Mouse (Mus musculus): ENCODE measurements at regions not wholly inside any gene's neighbourhood (a gene's known extent, or its start where the extent isn't known, plus 50 kb on each side); places are given as distances from the start of the nearest gene placed in this dataset.
"Not testable (repeated sequence)": the region's sequence is repeated elsewhere in the genome, so short reads cannot be mapped to it uniquely, and the experiment has no call there.

DNA sequence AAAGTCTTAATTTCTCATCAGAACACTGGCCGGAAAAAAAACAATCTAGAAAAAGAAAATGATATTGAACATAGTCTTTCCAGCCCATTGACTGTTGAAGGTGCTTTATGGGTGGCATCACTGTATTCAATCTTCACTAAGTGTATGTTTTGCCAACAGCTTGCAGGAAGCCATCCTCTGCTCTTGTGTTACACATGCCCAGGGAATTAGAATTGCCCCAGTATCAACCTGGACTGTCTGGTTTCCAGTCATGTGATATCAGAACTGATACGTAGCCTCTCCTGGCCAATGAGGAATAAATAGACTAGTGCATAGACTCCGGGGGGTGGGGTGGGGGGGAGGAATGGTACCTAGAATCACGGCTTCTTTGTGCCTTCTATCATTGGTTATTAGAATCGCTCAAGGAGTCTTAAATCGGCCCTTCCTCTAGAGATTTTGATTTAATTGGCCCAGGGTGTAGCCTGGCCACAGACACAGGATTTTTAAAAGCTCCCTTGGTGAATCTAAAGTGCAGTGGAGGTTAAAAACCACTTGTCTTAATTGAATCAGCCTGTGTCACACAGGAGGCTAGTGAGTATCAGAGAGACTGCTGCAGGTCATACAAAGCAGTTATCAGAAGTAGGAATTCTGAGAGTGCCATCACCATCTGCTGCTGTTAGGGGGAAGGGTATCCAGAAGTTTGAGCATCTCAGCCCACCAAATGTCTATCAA is 218.0 kb upstream of the Klf3 start:
- in situ Hi-C loops (cut with MboI, MseI), result no loop called here

DNA sequence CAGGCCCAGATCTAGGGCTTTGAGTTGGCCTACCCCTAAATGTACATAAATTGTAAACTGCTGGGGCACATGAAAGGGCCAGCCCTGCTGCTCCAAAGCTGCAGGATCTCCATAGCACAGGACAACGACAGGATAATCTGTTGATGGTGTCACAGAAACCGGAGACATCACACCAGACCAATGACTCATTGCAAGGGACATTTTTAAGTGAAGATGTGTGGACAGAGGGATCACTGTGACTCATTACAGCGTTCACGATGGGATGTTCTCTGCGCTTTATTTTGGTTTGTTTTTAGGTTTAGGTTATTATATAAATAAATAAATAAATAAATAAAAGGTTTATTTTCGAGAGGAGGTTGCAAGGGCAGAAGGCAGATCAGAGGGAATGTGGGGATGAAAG is 216.9 kb upstream of the Klf3 start:
- in situ Hi-C loops (cut with MboI, MseI), result no loop called here

DNA sequence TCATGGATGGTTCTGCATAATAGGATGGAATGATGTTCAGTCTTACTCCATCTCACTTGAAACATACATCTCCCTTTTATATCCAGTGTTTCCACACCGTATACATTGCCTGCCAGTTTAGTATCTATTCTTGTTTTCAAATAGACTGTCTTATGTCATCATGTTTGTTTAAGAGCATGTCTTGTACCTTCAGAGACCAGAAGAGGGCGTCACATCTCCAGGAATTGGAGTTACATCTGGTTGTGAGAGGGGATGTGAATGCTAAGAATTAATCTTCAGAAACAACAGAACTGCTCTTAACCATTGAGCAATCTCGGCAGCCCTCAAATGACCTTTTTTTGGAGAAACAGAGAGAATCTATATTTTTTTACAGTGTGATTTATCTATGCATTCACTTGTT is 216.3 kb upstream of the Klf3 start:
- in situ Hi-C loops (cut with MboI, MseI), result no loop called here

DNA sequence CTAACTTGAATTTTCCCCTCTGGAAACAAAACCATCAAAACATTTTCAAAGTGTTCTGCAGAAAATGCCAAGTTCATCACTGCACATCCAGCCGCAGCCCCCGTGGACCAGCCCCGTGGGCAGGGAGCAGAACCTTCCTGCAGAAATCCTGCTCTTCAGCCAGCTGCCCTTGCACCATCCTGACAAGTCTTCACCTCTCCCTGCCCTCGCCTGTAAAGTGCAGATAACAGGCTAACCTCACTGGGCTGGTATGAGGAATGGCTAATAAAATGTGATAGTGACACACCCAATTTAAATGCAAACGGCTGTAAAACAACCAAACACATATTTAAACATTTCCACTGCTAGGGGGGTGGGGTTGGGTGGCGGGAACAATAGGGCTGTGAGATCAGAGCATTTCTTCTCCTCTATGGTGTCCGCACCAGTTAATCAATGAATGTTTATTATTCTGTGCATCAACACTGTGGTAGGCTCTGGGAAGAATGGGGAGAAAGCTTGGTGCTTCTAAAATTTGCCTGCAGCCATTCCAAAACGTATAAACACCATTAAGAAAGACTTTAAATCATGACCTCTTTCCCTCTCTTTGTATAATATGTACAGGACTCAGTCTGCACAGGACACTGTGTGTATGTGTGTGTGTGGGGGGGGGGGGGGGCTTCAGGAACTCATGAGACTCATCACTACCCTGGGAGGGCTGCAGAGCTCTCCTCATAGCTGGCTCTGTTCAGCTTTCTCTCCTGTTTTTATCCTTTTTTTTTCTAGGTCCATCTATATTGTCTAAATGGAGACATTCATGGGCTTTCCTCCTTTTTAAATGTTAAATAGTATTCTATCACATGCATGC is 215.1 kb upstream of the Klf3 start:
- in situ Hi-C loops (cut with MboI, MseI), result no loop called here

DNA sequence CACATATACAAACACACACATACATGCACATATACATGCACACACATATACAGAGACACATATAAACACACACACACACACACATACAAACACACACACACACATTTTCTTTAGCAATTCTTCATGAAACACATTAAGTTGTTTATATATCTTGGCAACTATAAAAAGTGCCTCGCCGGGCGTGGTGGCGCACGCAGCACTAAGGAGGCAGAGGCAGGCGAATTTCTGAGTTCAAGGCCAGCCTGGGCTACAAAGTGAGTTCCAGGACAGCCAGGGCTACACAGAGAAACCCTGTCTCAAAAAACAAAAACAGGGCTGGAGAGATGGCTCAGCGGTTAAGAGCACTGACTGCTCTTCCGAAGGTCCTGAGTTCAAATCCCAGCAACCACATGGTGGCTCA is 214.4 kb upstream of the Klf3 start:
- in situ Hi-C loops (cut with MboI, MseI), result not testable (repeated sequence)

DNA sequence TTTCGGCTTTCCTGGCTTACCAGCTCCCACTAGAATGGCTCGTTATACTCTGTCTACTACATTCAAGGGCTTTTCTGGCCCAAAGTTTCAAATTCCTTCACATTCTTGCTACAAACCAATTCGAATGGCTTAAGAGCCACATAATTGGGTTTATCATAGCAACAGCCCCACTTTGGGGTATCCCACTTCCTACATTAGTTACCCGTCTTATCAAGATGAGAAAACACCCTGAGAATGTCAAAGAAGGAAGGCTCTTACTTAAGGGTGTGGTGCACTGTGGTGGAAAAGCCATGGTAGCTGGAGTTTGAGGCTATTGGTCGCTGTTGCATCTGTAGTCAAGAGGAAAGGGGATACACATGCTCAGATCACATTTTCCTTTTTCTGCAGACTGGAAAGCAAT is 213.2 kb upstream of the Klf3 start:
- in situ Hi-C loops (cut with MboI, MseI), result no loop called here

DNA sequence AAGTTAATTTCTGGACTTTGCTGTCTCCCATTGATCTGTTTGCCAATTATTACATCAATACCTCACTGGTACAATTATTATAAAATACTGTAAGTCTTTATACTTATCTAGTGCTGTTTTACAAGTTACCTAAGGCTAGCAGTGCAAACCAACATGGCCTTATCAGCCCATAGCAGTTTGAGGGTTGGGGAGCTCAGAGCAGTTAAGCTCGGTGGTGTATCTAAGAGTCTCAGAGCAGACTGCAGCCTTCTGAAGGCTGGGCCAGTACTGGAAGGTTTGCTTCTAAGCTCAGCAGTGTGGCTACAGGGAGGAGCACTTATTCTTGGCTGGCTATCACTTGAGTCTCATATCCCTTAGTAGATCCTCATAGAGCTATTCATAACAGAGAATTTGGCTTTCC is 212.4 kb upstream of the Klf3 start:
- in situ Hi-C loops (cut with MboI, MseI), result no loop called here

DNA sequence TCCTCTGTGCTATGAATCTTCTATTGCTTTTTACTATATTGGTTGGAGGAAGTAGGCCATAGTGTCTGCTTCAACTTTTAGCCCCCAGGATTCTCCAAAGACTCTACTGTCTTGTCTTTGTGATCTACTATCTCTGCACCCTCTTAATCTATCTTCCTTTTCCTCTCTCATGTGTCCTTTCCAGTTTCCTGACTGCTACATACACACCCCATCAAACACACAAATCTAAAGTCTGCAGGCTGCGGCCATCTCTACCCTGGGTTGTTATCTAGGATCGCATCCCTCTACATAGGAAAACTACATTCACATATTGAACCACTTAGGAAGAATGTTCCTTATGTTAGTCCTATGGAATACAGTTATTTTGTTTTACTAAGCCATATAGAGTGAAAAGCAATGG is 211.4 kb upstream of the Klf3 start:
- in situ Hi-C loops (cut with MboI, MseI), result no loop called here

DNA sequence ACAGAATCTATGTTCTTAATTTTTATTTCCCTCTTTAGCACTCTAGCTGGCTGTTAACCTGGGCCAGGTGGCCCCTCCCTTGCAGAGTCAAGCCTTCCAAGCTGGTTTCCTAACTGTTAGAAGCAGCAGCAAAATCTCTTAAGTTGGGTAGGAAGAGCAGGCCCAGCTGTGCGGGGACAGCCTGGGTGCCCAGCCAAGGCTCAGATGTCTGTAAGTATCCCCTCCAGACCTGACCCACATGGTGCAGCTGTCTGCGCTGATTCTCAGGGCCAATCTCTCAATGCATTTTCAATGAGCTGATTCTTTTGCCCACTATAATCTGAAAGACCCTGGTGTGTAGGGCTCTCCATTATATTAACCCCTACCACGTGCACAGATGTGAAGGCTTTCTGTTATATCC is 208.0 kb upstream of the Klf3 start:
- in situ Hi-C loops (cut with MboI, MseI), result no loop called here

DNA sequence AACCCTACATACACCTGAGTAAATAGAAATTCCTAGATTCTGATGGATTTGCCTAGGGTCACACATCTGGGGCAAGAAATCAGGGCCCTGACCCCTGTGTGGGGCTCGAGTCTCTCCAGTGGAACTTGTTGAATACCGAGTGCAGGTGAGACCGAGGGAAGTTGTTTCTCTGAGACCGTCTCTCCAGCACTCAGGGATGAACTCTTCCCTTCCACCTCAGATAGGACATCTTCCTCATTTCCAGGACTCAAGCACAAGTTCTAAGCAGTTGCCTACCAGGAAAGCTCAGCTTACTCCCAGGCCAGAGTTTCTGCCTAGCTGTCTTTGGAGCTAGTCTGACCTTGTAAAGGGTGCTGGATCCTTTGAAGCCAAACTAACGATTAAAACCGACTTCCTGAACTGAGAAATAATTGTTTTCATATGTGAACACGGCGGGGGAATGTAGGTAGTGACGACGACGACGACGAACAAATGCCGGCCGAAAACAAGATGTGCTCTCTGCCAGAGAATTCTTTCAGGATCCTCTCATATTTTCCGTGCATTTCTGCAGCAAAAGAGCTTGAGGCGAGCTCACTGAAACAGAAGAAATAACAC is 207.3 kb upstream of the Klf3 start:
- in situ Hi-C loops (cut with MboI, MseI), result no loop called here

DNA sequence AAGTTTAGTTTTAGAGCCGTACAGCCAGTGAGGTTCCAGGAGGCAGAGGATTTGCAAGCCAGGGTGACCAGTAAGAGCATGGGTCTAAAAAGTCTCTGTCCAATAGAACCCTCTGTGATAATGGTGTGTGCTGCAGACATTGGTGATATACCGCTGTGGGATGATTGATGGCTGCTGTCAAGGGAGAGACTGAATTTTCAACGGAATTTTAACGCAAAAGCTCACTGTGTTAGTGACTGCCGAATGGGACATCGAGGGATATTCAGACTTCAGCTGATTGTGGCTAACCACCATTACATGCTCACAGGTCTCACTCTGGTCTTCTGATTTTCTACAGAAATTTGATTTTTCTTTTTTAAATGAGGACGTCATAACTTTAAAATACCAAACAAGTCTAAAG is 206.2 kb upstream of the Klf3 start:
- in situ Hi-C loops (cut with MboI, MseI), result no loop called here

DNA sequence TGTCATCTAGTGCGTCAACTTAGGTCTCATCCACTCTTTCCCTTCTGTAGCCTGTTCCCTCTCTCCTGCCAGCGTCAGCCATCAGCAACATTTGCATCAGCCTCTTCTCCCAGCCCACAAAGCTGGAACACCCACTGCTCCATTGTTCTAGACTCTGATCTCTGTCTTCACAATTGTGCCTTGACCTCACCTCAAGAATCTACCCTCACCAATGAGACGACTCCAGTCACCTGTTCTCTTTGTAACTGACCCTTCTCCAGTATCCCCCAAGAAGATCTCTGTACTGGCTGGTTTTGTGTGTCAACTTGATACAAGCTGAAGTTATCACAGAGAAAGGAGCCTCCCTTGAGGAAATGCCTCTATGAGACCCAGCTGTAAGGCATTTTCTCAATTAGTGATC is 205.7 kb upstream of the Klf3 start:
- in situ Hi-C loops (cut with MboI, MseI), result no loop called here

DNA sequence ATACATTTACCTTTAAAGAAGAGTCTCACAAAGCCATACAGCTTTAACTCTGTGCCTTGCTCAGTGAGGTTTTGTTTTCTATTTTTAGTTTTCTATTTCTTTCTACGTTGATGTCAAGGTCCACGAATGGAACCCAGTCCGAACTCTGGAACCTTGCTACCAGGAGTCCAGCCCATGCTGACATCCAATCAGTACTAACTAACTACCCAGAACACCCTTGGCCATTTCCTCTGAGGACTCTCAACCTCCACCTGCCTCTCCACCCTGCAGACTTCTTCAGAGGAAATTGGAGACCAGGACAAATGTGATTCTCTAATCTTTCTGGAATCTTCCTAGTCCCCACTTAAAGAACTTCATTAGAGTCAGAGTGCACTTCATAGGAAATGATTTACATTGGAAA is 204.6 kb upstream of the Klf3 start:
- in situ Hi-C loops (cut with MboI, MseI), result no loop called here

DNA sequence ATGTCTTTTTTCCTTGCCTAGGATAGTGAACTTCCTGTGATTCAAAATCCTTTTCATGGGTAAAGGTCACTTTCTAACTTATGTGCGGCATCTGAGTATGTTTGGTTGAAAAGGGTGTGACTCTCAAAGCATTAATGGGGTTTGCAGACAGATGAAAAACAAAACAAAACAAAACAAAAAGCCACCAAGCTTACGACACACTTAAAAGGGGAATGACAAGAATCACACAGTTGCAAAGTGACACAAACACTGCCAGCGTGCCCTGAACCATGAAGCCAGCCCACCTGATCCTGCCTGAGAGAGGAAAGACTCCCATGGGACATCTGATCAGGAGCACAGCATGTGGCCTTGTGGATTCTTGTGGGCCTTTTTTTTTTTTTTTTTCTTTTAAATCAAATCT is 204.2 kb upstream of the Klf3 start:
- in situ Hi-C loops (cut with MboI, MseI), result no loop called here

DNA sequence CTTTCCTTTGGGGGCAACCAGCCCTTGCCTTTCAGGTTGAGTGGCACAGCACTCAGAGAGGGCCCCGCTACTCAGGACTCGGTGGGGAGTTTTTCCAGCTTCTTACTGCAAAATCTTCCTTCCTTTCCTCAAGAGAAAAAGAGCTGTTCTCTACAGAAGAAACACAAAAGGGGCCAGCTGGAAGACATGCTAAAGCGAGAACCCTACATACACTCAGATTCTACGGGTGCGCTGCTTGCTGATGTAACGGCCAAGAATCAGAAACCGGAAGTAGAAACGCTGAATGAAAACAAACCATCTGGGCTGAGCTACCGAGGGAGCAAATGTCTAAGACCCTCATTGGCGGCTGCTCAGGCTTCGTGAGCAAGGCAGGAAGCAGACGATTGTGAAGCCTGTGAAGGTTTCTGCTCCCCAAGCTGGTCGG is 203.3 kb upstream of the Klf3 start:
- in situ Hi-C loops (cut with MboI, MseI), result no loop called here

DNA sequence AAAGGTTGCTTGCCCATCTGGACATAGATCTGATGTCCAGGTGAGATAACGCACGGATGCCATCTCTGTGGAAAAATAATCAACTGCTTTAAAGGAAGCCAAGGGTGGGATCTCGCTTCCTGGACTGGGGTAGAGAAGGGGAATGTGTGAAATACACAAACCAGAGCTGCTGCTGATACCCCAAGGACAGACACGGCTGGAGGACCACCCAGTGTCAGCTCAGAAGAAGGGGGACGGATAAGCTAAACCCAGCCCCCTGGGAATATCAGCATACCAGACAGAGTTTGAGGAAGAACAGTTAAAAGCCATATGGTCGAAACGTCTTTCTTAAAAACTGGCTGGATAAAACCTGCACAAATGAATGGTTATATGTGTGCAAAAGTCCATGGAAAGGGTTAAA is 202.8 kb upstream of the Klf3 start:
- in situ Hi-C loops (cut with MboI, MseI), result no loop called here

DNA sequence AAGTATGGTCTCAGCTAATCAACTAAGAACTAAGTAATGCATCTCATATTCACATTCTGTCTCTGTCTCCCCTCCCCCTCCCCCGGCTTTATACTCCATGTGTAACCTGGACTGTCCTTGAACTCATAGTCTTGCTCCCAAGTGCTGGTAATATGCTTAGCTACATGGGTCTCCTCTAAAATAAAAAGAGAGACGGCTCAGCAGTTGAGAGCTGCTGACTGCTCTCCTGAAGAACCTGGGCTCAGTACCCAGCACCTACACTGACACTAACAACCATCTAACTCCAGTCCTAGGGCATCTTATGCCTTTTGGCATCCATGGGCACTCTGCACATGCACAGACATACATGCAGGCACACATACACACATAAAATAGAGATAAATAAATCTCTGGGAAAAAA is 202.4 kb upstream of the Klf3 start:
- in situ Hi-C loops (cut with MboI, MseI), result no loop called here

DNA sequence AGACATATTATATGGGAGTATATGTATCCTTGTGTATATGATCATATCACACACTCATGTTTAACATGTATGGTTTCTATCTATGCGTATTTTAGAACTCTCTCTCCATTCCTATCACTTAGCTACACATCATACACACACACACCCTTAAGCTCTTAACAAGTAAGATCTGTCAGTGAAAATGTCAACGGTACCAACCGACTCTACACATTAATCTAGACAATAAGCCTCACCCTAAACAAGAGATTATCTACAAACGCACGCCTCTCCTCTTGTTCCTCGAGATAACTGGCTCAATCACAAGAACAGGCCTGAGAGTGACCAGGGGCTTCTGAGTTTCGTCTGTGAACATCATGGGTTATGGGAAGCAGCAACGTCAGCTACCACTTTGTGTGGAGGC is 201.9 kb upstream of the Klf3 start:
- in situ Hi-C loops (cut with MboI, MseI), result no loop called here

DNA sequence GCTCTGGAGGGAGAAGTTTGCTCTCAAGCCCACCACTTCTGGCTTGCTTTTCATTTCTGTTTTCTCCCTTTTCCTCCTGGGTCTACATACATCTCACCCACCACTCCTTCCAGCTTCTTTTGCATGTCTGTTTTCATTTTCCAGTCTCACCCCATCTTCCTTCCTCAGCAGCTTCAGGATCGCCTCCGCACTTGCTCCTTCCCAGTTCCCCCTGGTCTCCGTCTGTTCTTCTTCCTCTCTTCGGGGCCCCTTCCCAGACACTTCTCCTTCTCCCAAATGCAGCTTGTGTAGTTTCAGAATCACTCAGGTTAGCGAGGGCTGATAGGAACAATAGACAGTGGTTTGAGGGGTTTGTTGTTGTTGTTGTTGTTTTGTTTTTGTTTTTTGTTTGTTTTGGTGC is 201.4 kb upstream of the Klf3 start:
- in situ Hi-C loops (cut with MboI, MseI), result no loop called here

DNA sequence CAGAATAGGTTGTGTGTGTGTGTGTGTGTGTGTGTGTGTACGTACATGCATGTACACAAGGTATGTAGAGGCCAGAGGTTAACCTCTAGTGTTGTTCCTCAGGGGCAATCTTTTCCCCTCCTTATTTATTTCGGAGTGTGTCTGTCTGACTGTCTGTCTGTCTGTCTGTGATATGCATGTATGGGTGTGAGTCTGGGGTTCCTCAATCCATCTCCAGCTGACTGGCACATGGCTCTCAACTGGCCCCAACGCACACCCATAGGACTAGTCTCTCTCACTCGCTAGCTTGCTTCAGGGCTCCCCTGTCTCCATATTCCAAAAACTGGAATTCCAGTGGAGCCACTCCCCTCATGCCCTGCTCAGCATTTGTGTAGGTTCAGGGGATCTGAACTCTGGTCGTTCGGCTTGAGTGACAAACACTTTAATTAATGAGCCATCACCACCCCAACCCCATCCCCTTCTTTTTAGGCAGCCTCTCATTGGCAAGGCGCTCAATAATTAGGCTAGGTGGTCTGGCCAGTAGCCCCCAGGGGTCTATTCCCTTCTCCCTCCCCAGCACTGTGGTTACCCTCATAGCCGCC is 200.7 kb upstream of the Klf3 start:
- in situ Hi-C loops (cut with MboI, MseI), result no loop called here

DNA sequence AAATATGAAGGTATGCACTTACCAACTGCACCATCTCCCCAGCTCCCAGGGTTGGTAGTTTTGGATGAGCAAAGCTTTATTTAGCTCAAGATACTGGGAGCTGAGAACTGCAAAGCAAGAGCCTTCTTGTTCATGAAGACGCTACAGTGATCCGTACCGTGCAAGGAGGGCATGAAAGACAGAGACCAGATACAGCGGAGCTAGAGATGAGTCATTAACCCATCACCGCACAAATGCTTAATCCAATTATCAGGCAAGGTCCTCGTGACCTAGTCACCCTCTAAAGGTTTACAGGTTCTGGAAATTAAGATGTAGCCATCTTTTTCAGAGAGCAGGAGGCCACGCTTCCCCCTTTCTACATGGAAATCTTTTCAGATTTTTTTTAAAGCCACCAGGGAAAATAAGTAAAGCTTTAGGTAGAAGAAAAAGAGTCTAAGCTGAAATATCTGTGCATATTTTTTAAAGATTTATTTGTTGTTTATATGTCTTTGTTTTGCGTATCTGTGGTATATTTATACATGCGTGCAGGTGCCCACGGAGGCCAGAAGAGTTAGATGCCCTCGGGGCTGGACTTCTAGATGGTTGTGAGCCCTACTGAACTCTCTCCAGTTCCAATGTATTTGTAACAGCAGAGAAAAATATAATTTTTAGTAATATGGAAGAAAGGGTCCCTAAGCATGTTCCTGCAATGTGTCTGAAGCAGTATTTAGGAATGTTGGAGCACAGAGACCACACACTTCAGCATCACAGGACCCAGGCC is 200.0 kb upstream of the Klf3 start:
- in situ Hi-C loops (cut with MboI, MseI), result no loop called here

DNA sequence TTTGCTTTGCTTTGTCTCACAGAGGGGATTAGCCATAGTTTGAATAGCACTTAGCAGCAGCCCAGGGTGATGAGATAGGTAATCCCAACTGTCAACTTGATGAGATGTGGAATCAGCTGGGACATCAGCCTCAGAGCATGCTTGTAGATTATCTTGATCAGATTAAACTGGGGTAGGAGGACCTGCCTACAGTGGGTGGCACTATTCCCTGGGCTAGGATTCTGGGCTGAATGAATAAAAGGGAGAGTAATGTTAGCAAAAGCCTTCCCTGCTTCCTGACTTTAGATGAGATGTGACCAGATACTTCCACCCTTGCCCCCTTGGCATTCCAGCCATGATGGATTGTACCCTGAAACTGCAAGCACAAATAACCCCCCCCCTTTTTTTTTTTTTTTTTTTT is 198.0 kb upstream of the Klf3 start:
- in situ Hi-C loops (cut with MboI, MseI), result no loop called here

Data from regulatory T cell (primary cell).